Mouse (Mus musculus): ENCODE data around the gene Metrn.
"Not testable (repeated sequence)": the region's sequence is repeated elsewhere in the genome, so short reads cannot be mapped to it uniquely, and the experiment has no call there.

The Metrn gene

GRCm38 (mm10) chr17:25807452-25807851, 10.5 kb upstream of the Metrn start:
- DNase-seq (ENCODE audit: low spot score), result not testable (repeated sequence)

GRCm38 (mm10) chr17:25806507-25806906, 9.6 kb upstream of the Metrn start:
- no peak for DNase-seq (ENCODE audit: low spot score)

- DNase-seq (ENCODE audit: low spot score), result peak; percentile 92
Observed at GRCm38 (mm10) chr17:25802825-25803517, 6.0 kb upstream of the Metrn start.

- peak; percentile 95 for DNase-seq (ENCODE audit: low spot score)
Observed at GRCm38 (mm10) chr17:25801029-25801428, 4.1 kb upstream of the Metrn start.

GRCm38 (mm10) chr17:25796211-25796771, 645 bp downstream of the Metrn start:
- no peak for DNase-seq (ENCODE audit: low spot score)

- peak; percentile 86 for DNase-seq (ENCODE audit: low spot score)
Observed at GRCm38 (mm10) chr17:25795609-25796092, 1.3 kb downstream of the Metrn start, which contains the start of gene AC134908.4. TSS of gene AC134908.4 (minus strand) at chr17:25795659.

GRCm38 (mm10) chr17:25794998-25795397, 1.9 kb downstream of the Metrn start:
- DNase-seq (ENCODE audit: low spot score), result no peak

- DNase-seq (ENCODE audit: low spot score), result no peak
Observed at GRCm38 (mm10) chr17:25794197-25794596, 2.7 kb downstream of the Metrn start.

GRCm38 (mm10) chr17:25792615-25793014, 4.3 kb downstream of the Metrn start, which contains the start of gene Fam173a:
TSS of gene Fam173a (minus strand) at chr17:25792901.
- peak; percentile 73 for DNase-seq (ENCODE audit: low spot score)

GRCm38 (mm10) chr17:25791843-25792527, 5.0 kb downstream of the Metrn start:
- peak; percentile 86 for DNase-seq (ENCODE audit: low spot score)

GRCm38 (mm10) chr17:25791320-25791842, 5.6 kb downstream of the Metrn start:
- peak; percentile 32 for DNase-seq (ENCODE audit: low spot score)

- DNase-seq (ENCODE audit: low spot score), result no peak
Observed at GRCm38 (mm10) chr17:25786781-25787504, 10.0 kb downstream of the Metrn start.

GRCm38 (mm10) chr17:25786280-25786679, 10.7 kb downstream of the Metrn start, which contains the start of gene Ccdc78:
TSS of gene Ccdc78 (plus strand) at chr17:25786580.
- no peak for DNase-seq (ENCODE audit: low spot score)

- DNase-seq (ENCODE audit: low spot score), result peak; percentile 99
Observed at GRCm38 (mm10) chr17:25785281-25785745, 11.6 kb downstream of the Metrn start, which contains the start of gene Haghl. TSS of gene Haghl (minus strand) at chr17:25785673.

GRCm38 (mm10) chr17:25783861-25784574, 12.9 kb downstream of the Metrn start:
- no peak for DNase-seq (ENCODE audit: low spot score)

- DNase-seq (ENCODE audit: low spot score), result no peak
Observed at GRCm38 (mm10) chr17:25783086-25783485, 13.8 kb downstream of the Metrn start.

- no peak for DNase-seq (ENCODE audit: low spot score)
Observed at GRCm38 (mm10) chr17:25781339-25781738, 15.6 kb downstream of the Metrn start.

- no peak for DNase-seq (ENCODE audit: low spot score)
Observed at GRCm38 (mm10) chr17:25777948-25778347, 19.0 kb downstream of the Metrn start.

- DNase-seq (ENCODE audit: low spot score), result no peak
Observed at GRCm38 (mm10) chr17:25775318-25776062, 21.4 kb downstream of the Metrn start.

GRCm38 (mm10) chr17:25773549-25774120, 23.3 kb downstream of the Metrn start, which contains the start of gene Narfl:
TSS of gene Narfl (plus strand) at chr17:25773776.
- DNase-seq (ENCODE audit: low spot score), result peak; percentile 100

Measured in retina, embryonic 14.5 days (tissue).